Mouse (Mus musculus) myocyte (in vitro differentiated cells): ENCODE results near the gene Ank3.

Experiments
- CEBPB ChIP-seq: IDR thresholded peaks from 2 replicates; pipeline ENCODE4 v1.6.1; 2011; ENCODE audit warnings: mild to moderate bottlenecking, moderate library complexity; ENCODE audit not compliant: poor library complexity, insufficient read depth, severe bottlenecking
- E2F4 ChIP-seq: IDR thresholded peaks from one replicate; pipeline ENCODE4 v1.6.1; 2011; ENCODE audit warnings: mild to moderate bottlenecking, control low read depth, moderate library complexity; ENCODE audit not compliant: insufficient read depth
- MYOD1 ChIP-seq, 3 experiments: IDR thresholded peaks; one replicate each; pipeline ENCODE4 v1.6.1; 2011; ENCODE audit warnings: control low read depth in 2 of 3, low read depth in 2 of 3, mild to moderate bottlenecking in 2 of 3, moderate library complexity in 1 of 3; ENCODE audit not compliant: insufficient read length in 2 of 3, control insufficient read depth in 1 of 3
- POLR2A ChIP-seq: IDR thresholded peaks from one replicate; pipeline ENCODE4 v1.6.1; 2011; ENCODE audit warnings: low read depth, mild to moderate bottlenecking, control low read depth, moderate library complexity; ENCODE audit not compliant: insufficient read length
- POLR2AphosphoS2 ChIP-seq: IDR thresholded peaks from one replicate; pipeline ENCODE4 v1.6.1; 2011; ENCODE audit warnings: low read depth, control low read depth; ENCODE audit not compliant: insufficient read length
- REST ChIP-seq: IDR thresholded peaks from one replicate; pipeline ENCODE4 v1.6.1; 2011; ENCODE audit warnings: mild to moderate bottlenecking, control low read depth, moderate library complexity; ENCODE audit not compliant: insufficient read depth, insufficient read length
- SRF ChIP-seq: IDR thresholded peaks from one replicate; pipeline ENCODE4 v1.6.1; 2011; ENCODE audit warnings: low read depth; ENCODE audit not compliant: control insufficient read depth, insufficient read length
- TCF12 ChIP-seq: IDR thresholded peaks from one replicate; pipeline ENCODE4 v1.6.1; 2011; ENCODE audit warnings: mild to moderate bottlenecking, control low read depth; ENCODE audit not compliant: poor library complexity, insufficient read depth, severe bottlenecking
- TCF3 ChIP-seq: IDR thresholded peaks from one replicate; pipeline ENCODE4 v1.6.1; 2011; ENCODE audit warnings: low read depth, control low read depth; ENCODE audit not compliant: insufficient read length

- TF ChIP-seq E2F4 = no peak
- no peak for TF ChIP-seq REST
- no peak for TF ChIP-seq CEBPB
- TF ChIP-seq POLR2A = no peak
- no peak for TF ChIP-seq SRF
- no peak for TF ChIP-seq POLR2AphosphoS2
- no peak for TF ChIP-seq TCF12
- no peak for TF ChIP-seq TCF3
- no peak for TF ChIP-seq MYOD1 (IDR thresholded peaks at IDR 0.05; ENCODE audit: control insufficient read depth in 1 of 3, insufficient read length in 2 of 3, low read depth in 2 of 3)
Measured at GRCm38 (mm10) chr10:69581525-69581924, 183.0 kb downstream of the Ank3 start.
